In the genomic region with DNA sequence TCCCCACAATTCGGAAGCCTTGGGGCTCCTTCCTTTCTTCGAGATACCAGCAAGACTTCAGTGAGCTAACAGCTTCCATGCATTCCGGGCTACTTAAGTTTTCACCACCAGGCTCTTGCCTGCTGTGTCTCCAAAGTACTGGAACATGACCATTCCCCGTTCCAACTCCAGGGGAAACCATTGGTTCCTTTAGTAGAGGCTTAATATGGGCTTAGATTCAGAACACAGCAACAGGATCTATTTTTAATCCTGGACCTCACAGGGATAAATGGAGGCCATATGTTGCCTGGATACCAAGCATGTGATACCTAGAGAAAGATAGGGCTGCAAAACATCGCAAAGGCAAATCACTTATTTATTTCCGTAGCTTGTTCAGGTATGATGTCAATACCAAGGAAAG, we compare ENCODE assay signal across 21 mouse cellular contexts.
DNase-seq lines count a peak whose midpoint lies in the region; ATAC-seq lines count a peak whose summit lies in the region.
"Had no signal": no experiment of that assay in that cellular context is flagged by ENCODE, and none has a peak within 500 bp of the region (broad histone marks: within the 10 kb centered on the region; RNA-seq: fewer than 3 reads in every experiment).

No protein-coding gene starts in this region.

- no peaks in the 10 kb centered on the region for H3K9me3 ChIP-seq in heart, embryonic 12.5 days (replicated peaks)
- H3K9me3 ChIP-seq in hindbrain, embryonic 14.5 days (ENCODE audit: control insufficient read depth, low read length) = no peaks in the 10 kb centered on the region
- no peaks in the 10 kb centered on the region for H3K9me3 ChIP-seq in midbrain, embryonic 16.5 days (replicated peaks; ENCODE audit: control insufficient read depth, low read length, poor library complexity, severe bottlenecking)
- H3K9me3 ChIP-seq: embryonic facial prominence, embryonic 13.5 days; forebrain, embryonic 15.5 days; hindbrain, embryonic 15.5 days; intestine, embryonic 15.5 days; lung, embryonic 15.5 days; midbrain, embryonic 10.5 days; neural tube, embryonic 12.5 days had no signal

- no peak for DNase-seq in frontal cortex, postnatal 25 days (ENCODE audit: low spot score in 2 of 2)
- peak; percentile 26 to 54 for DNase-seq in right cerebral cortex, postnatal 10 days (ENCODE audit: low spot score in 2 of 2)
- DNase-seq in right cerebral cortex, adult 18-20 months = no peak
- DNase-seq in gastrocnemius, adult 18-20 months (ENCODE audit: low spot score) = no peak
- DNase-seq in hindbrain, embryonic 14.5 days (ENCODE audit: low spot score) = no peak
- DNase-seq: B cell, adult 2 months; gastrocnemius, adult 2 months; kidney, postnatal 36 days; lung, postnatal 4 days; thymus, postnatal 14 days had no signal

- H3K4me3 ChIP-seq in heart, embryonic 12.5 days = no peak overlapping the region
- no peak overlapping the region for H3K4me3 ChIP-seq in hindbrain, embryonic 14.5 days (replicated peaks; ENCODE audit: low read length)
- H3K4me3 ChIP-seq in midbrain, embryonic 16.5 days (ENCODE audit: low read depth, low read length) = no peak overlapping the region
- H3K4me3 ChIP-seq: embryonic facial prominence, embryonic 13.5 days; forebrain, embryonic 15.5 days; gastrocnemius, adult 2 months; hindbrain, embryonic 15.5 days; intestine, embryonic 15.5 days; lung, embryonic 15.5 days; midbrain, embryonic 10.5 days; neural tube, embryonic 12.5 days had no signal

- no peak overlapping the region for H3K4me2 ChIP-seq in heart, embryonic 12.5 days
- no peak overlapping the region for H3K4me2 ChIP-seq in hindbrain, embryonic 14.5 days (replicated peaks)
- no peak overlapping the region for H3K4me2 ChIP-seq in midbrain, embryonic 16.5 days (ENCODE audit: low read length)
- H3K4me2 ChIP-seq: embryonic facial prominence, embryonic 13.5 days; forebrain, embryonic 15.5 days; hindbrain, embryonic 15.5 days; intestine, embryonic 15.5 days; lung, embryonic 15.5 days; neural tube, embryonic 12.5 days had no signal

- H3K36me3 ChIP-seq in heart, embryonic 12.5 days = no peaks in the 10 kb centered on the region
- H3K36me3 ChIP-seq in hindbrain, embryonic 14.5 days (replicated peaks; ENCODE audit: control insufficient read depth, insufficient read depth) = no peaks in the 10 kb centered on the region
- no peaks in the 10 kb centered on the region for H3K36me3 ChIP-seq in midbrain, embryonic 16.5 days (ENCODE audit: control insufficient read depth, insufficient read depth, low read length)
- H3K36me3 ChIP-seq: embryonic facial prominence, embryonic 13.5 days; forebrain, embryonic 15.5 days; hindbrain, embryonic 15.5 days; intestine, embryonic 15.5 days; lung, embryonic 15.5 days; midbrain, embryonic 10.5 days; neural tube, embryonic 12.5 days had no signal

- peak; percentile 57 for ATAC-seq in frontal cortex, adult (ENCODE audit: low TSS enrichment)
- no peak for ATAC-seq in heart, embryonic 12.5 days (ENCODE audit: insufficient number of reproducible peaks, low FRiP score)
- ATAC-seq in hindbrain, embryonic 14.5 days (ENCODE audit: low FRiP score) = no peak
- no peak for ATAC-seq in midbrain, embryonic 16.5 days
- ATAC-seq: forebrain, embryonic 15.5 days; intestine, embryonic 15.5 days had no signal

- peaks cover 22% of the 10 kb centered on the region for H3K4me1 ChIP-seq in heart, embryonic 12.5 days (replicated peaks)
- H3K4me1 ChIP-seq in hindbrain, embryonic 14.5 days (replicated peaks; ENCODE audit: control insufficient read depth, insufficient read depth, low read length) = no peaks in the 10 kb centered on the region
- no peaks in the 10 kb centered on the region for H3K4me1 ChIP-seq in midbrain, embryonic 16.5 days (ENCODE audit: control insufficient read depth, insufficient read depth, low read length)
- H3K4me1 ChIP-seq: embryonic facial prominence, embryonic 13.5 days; forebrain, embryonic 15.5 days; hindbrain, embryonic 15.5 days; intestine, embryonic 15.5 days; lung, embryonic 15.5 days; neural tube, embryonic 12.5 days had no signal

- 65% methylated on average over 6 of the region's 6 CpGs for WGBS in heart, embryonic 12.5 days
- WGBS in hindbrain, embryonic 14.5 days = 90% methylated on average over 6 of the region's 6 CpGs
- WGBS in midbrain, embryonic 16.5 days = 92% methylated on average over 6 of the region's 6 CpGs

- H3K27me3 ChIP-seq in heart, embryonic 12.5 days (replicated peaks) = no peaks in the 10 kb centered on the region
- no peaks in the 10 kb centered on the region for H3K27me3 ChIP-seq in hindbrain, embryonic 14.5 days (ENCODE audit: control insufficient read depth, insufficient read depth, low read length)
- no peaks in the 10 kb centered on the region for H3K27me3 ChIP-seq in midbrain, embryonic 16.5 days (ENCODE audit: control insufficient read depth, insufficient read depth, low read depth, low read length)
- H3K27me3 ChIP-seq: embryonic facial prominence, embryonic 13.5 days; forebrain, embryonic 15.5 days; hindbrain, embryonic 15.5 days; intestine, embryonic 15.5 days; lung, embryonic 15.5 days; neural tube, embryonic 12.5 days had no signal

- H3K9ac ChIP-seq in heart, embryonic 12.5 days = no peak overlapping the region
- no peak overlapping the region for H3K9ac ChIP-seq in hindbrain, embryonic 14.5 days
- H3K9ac ChIP-seq in midbrain, embryonic 16.5 days (ENCODE audit: low read depth, low read length) = no peak overlapping the region
- H3K9ac ChIP-seq: embryonic facial prominence, embryonic 13.5 days; forebrain, embryonic 15.5 days; hindbrain, embryonic 15.5 days; intestine, embryonic 15.5 days; liver, embryonic 14.5 days; lung, embryonic 15.5 days; neural tube, embryonic 12.5 days had no signal

- peak overlapping the region; percentile 41; the same call in 1 of the 2 replicates for H3K27ac ChIP-seq in heart, embryonic 12.5 days (ENCODE audit: poor library complexity, severe bottlenecking)
- no peak overlapping the region for H3K27ac ChIP-seq in hindbrain, embryonic 14.5 days
- no peak overlapping the region for H3K27ac ChIP-seq in midbrain, embryonic 16.5 days (ENCODE audit: low read length)
- H3K27ac ChIP-seq: embryonic facial prominence, embryonic 13.5 days; forebrain, embryonic 15.5 days; gastrocnemius, adult 2 months; hindbrain, embryonic 15.5 days; intestine, embryonic 15.5 days; liver, embryonic 14.5 days; lung, embryonic 15.5 days; midbrain, embryonic 10.5 days; neural tube, embryonic 12.5 days had no signal

Comparison
In these comparisons a context has a peak if more than half of its experiments do, and no peak if none do; other contexts are left out.
1. DNase-seq: peak in right cerebral cortex, postnatal 10 days (2 of 2); none in frontal cortex, postnatal 25 days (0 of 2), right cerebral cortex, adult 18-20 months (single experiment), gastrocnemius, adult 18-20 months (single experiment) and hindbrain, embryonic 14.5 days (single experiment).